Mouse (Mus musculus) myocyte (in vitro differentiated cells): Measurements from ENCODE around the gene Itgb5.

ENCODE experiments used
- E2F4 ChIP-seq: IDR thresholded peaks from one replicate; pipeline ENCODE4 v1.6.1; 2011; ENCODE audit warnings: mild to moderate bottlenecking, control low read depth, moderate library complexity; ENCODE audit not compliant: insufficient read depth
- POLR2A ChIP-seq: IDR thresholded peaks from one replicate; pipeline ENCODE4 v1.6.1; 2011; ENCODE audit warnings: low read depth, mild to moderate bottlenecking, control low read depth, moderate library complexity; ENCODE audit not compliant: insufficient read length
- POLR2AphosphoS2 ChIP-seq: IDR thresholded peaks from one replicate; pipeline ENCODE4 v1.6.1; 2011; ENCODE audit warnings: low read depth, control low read depth; ENCODE audit not compliant: insufficient read length
- SRF ChIP-seq: IDR thresholded peaks from one replicate; pipeline ENCODE4 v1.6.1; 2011; ENCODE audit warnings: low read depth; ENCODE audit not compliant: control insufficient read depth, insufficient read length
- TCF3 ChIP-seq: IDR thresholded peaks from one replicate; pipeline ENCODE4 v1.6.1; 2011; ENCODE audit warnings: low read depth, control low read depth; ENCODE audit not compliant: insufficient read length

DNA sequence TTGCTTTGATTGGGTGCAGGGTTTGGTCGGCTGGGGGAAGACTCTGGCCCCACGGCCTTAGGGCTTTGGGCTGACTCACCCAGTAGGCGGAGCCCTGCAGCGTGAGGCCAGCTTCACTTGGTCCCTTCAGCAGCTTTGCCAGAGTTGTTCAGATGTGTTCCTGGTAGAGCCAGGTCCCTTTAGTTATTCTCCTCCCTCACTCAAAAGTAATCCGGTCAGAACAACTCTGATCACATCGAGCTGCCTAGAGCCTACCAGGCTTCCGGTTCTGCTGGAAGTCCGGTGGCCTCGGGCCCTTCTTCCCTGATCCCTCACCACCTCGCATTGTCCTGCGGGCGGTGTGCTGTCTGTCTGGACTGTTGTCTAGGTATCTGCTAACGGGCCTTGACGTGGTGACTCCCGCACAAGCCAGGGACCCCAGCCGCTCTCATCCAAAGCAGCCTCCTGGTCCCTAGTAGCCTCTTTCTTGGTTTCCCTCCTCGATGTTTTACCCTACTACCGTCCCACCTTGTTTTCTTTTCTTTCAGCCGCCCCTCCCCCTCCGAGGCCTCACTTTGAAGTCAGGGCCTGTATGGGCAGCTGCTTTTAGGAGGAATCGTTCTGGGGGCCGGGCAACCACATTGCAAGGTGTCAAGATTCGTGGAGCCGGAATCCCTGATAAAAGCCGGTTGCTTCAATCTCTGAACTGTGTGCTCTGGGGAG is 4.5 kb downstream of the Itgb5 start:
- no peak for TF ChIP-seq POLR2AphosphoS2
- no peak for TF ChIP-seq TCF3
- no peak for TF ChIP-seq POLR2A
- no peak for TF ChIP-seq SRF
- no peak for TF ChIP-seq E2F4
